Mouse (Mus musculus): Measurements from ENCODE around the gene Fkbp4. TPM values are rescaled to one million over a fixed set of nuclear protein-coding genes. Genes with fewer than 3 reads are reported as not detected.

The Fkbp4 gene
- total RNA-seq, 2 experiments from 2014 or later = 98.2 to 107 TPM

- peak; percentile 44 to 65 for DNase-seq (ENCODE audit: low spot score in 2 of 2)
These were observed 653 bp downstream of the Fkbp4 start for GRCm38 (mm10) chr6:128437731-128438316.

- no peak for DNase-seq (ENCODE audit: low spot score in 2 of 2)
These were observed 1.2 kb downstream of the Fkbp4 start for GRCm38 (mm10) chr6:128437288-128437687.

- no peak for DNase-seq (ENCODE audit: low spot score in 2 of 2)
These were observed 2.0 kb downstream of the Fkbp4 start for GRCm38 (mm10) chr6:128436356-128437005.

GRCm38 (mm10) chr6:128435474-128435873 lies 3.0 kb downstream of the Fkbp4 start:
- DNase-seq (ENCODE audit: low spot score in 2 of 2) = peak in 1 of 2 experiments; percentile 35

GRCm38 (mm10) chr6:128433566-128433965 lies 4.9 kb downstream of the Fkbp4 start:
- DNase-seq (ENCODE audit: low spot score in 2 of 2) = no peak

GRCm38 (mm10) chr6:128432356-128432915 lies 6.0 kb downstream of the Fkbp4 start:
- DNase-seq (ENCODE audit: low spot score in 2 of 2) = no peak

GRCm38 (mm10) chr6:128429826-128430225 lies 8.7 kb downstream of the Fkbp4 start:
- no peak for DNase-seq (ENCODE audit: low spot score in 2 of 2)

- DNase-seq (ENCODE audit: low spot score in 2 of 2) = no peak
These were observed 9.2 kb downstream of the Fkbp4 start for GRCm38 (mm10) chr6:128429300-128429699.

GRCm38 (mm10) chr6:128427571-128427970 lies 10.9 kb downstream of the Fkbp4 start:
- no peak for DNase-seq (ENCODE audit: low spot score in 2 of 2)

- DNase-seq (ENCODE audit: low spot score in 2 of 2) = no peak
These were observed 13.4 kb downstream of the Fkbp4 start for GRCm38 (mm10) chr6:128425046-128425445.

GRCm38 (mm10) chr6:128424269-128425019 lies 14.0 kb downstream of the Fkbp4 start, which contains the start of gene Itfg2:
Gene Itfg2, minus strand, starts transcription at chr6:128424931.
- DNase-seq (ENCODE audit: low spot score in 2 of 2) = peak; percentile 86 to 96

- DNase-seq (ENCODE audit: low spot score in 2 of 2) = no peak
These were observed 14.8 kb downstream of the Fkbp4 start for GRCm38 (mm10) chr6:128423496-128424268.

GRCm38 (mm10) chr6:128421480-128421879 lies 17.0 kb downstream of the Fkbp4 start:
- DNase-seq (ENCODE audit: low spot score in 2 of 2) = no peak

- no peak for DNase-seq (ENCODE audit: low spot score in 2 of 2)
These were observed 17.4 kb downstream of the Fkbp4 start for GRCm38 (mm10) chr6:128421036-128421435.

GRCm38 (mm10) chr6:128418076-128418475 lies 20.4 kb downstream of the Fkbp4 start:
- no peak for DNase-seq (ENCODE audit: low spot score in 2 of 2)

- DNase-seq (ENCODE audit: low spot score in 2 of 2) = no peak
These were observed 22.3 kb downstream of the Fkbp4 start for GRCm38 (mm10) chr6:128416169-128416568.

GRCm38 (mm10) chr6:128411115-128411514 lies 27.4 kb downstream of the Fkbp4 start:
- DNase-seq (ENCODE audit: low spot score in 2 of 2) = peak in 1 of 2 experiments; percentile 61

GRCm38 (mm10) chr6:128410305-128410704 lies 28.2 kb downstream of the Fkbp4 start:
- DNase-seq (ENCODE audit: low spot score in 2 of 2) = no peak

- DNase-seq (ENCODE audit: low spot score in 2 of 2) = no peak
These were observed 29.8 kb downstream of the Fkbp4 start for GRCm38 (mm10) chr6:128408544-128409125.

GRCm38 (mm10) chr6:128404708-128405107 lies 33.8 kb downstream of the Fkbp4 start:
- no peak for DNase-seq (ENCODE audit: low spot score in 2 of 2)
